Mouse (Mus musculus): Measurements from ENCODE around the gene Arhgef40. TPM values are rescaled to one million over a fixed set of nuclear protein-coding genes. Genes with fewer than 3 reads are reported as not detected.
"Not testable (repeated sequence)": the region's sequence is repeated elsewhere in the genome, so short reads cannot be mapped to it uniquely, and the experiment has no call there.

Gene Arhgef40
- polyA plus RNA-seq, 1 experiment from 2014 or later, result 12.5 TPM

GRCm38 (mm10) chr14:52035926-52036325 is 51.4 kb downstream of the Arhgef40 start:
- WGBS (ENCODE audit: insufficient replicate concordance), result 68% methylated on average over 6 of the region's 6 CpGs
- peak; percentile 19; the same call in 1 of the 2 replicates for ATAC-seq (ENCODE audit: low read depth)

DNA sequence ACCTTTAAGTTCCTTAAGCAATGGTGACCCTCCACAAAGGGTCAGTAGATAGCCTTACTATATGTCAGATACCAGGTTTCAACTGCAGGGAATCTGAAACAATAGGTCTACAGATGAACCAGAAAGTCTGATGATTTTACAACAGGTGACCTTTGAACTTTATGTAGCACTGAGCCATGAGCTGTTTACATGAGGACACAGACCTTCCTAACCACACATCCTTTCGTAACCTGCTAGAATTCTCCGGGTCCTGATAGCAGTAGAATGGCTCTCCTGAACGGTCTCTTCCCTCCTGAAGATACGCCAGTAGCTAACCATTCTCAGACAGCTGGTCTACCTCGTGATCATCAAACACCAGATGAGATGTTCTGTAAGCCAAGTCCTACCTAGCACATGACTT is 54.8 kb downstream of the Arhgef40 start:
- no peak overlapping the region for H3K9ac ChIP-seq (ENCODE audit: low read depth, low read length)
- peak; percentile 65 for ATAC-seq (ENCODE audit: low read depth)
- H3K4me2 ChIP-seq (ENCODE audit: low read depth, low read length), result no peak overlapping the region
- 53% methylated on average over 5 of the region's 5 CpGs for WGBS (ENCODE audit: insufficient replicate concordance)
- H3K27me3 ChIP-seq (ENCODE audit: control insufficient read depth, insufficient read depth, low read depth, low read length), result no peaks in the 10 kb centered on the region
- H3K4me3 ChIP-seq (ENCODE audit: low read depth, low read length), result no peak overlapping the region
- H3K9me3 ChIP-seq (replicated peaks; ENCODE audit: control insufficient read depth, low read length), result no peaks in the 10 kb centered on the region
- no peaks in the 10 kb centered on the region; the same call in 1 of the 2 replicates for H3K4me1 ChIP-seq (ENCODE audit: control insufficient read depth, low read depth, low read length)
- no peaks in the 10 kb centered on the region for H3K36me3 ChIP-seq (ENCODE audit: control insufficient read depth, insufficient read depth)
- H3K27ac ChIP-seq (ENCODE audit: low read length), result no peak overlapping the region

More at GRCm38 (mm10) chr14:52035926-52036325, 51.4 kb downstream of the Arhgef40 start:
- Histone ChIP-seq H3K27ac (ENCODE audit: low read length) (no peak overlapping the region), H3K4me1 (ENCODE audit: control insufficient read depth, low read depth, low read length) (no peaks in the 10 kb centered on the region; the same call in 1 of the 2 replicates), H3K4me3 (ENCODE audit: low read depth, low read length) (no peak overlapping the region), H3K36me3 (ENCODE audit: control insufficient read depth, insufficient read depth) (no peaks in the 10 kb centered on the region), H3K9me3 (replicated peaks; ENCODE audit: control insufficient read depth, low read length) (no peaks in the 10 kb centered on the region), H3K9ac (ENCODE audit: low read depth, low read length) (no peak overlapping the region), H3K27me3 (ENCODE audit: control insufficient read depth, insufficient read depth, low read depth, low read length) (no peaks in the 10 kb centered on the region), H3K4me2 (ENCODE audit: low read depth, low read length) (no peak overlapping the region)

DNA sequence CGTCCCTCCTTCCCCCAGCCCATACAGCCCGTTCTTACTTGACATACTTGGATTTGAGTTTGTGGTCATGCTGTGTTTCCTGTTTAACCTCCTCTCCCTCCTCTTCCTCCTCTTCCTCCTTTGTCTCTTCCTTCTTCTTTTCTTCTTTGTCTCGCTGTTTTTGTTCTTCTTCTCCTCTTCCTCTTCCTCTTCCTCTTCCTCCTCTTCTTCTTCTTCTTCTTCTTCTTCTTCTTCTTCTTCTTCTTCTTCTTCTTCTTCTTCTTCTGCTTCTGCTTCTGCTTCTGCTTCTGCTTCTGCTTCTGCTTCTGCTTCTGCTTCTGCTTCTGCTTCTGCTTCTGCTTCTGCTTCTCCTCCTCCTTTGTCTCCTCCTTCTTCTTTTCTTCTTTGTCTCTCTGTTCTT is 57.8 kb downstream of the Arhgef40 start, which contains the start of gene Olfr221:
Olfr221 (minus strand) TSS at position 101 of the 400 bp plus-strand sequence.
- not testable (repeated sequence) for H3K27me3 ChIP-seq (ENCODE audit: control insufficient read depth, insufficient read depth, low read depth, low read length); H3K27ac ChIP-seq (ENCODE audit: low read length); H3K9me3 ChIP-seq (replicated peaks; ENCODE audit: control insufficient read depth, low read length); H3K4me1 ChIP-seq (ENCODE audit: control insufficient read depth, low read depth, low read length); H3K9ac ChIP-seq (ENCODE audit: low read depth, low read length); ATAC-seq (ENCODE audit: low read depth); H3K36me3 ChIP-seq (ENCODE audit: control insufficient read depth, insufficient read depth); H3K4me3 ChIP-seq (ENCODE audit: low read depth, low read length); H3K4me2 ChIP-seq (ENCODE audit: low read depth, low read length)
- 18% methylated on average over 3 of the region's 3 CpGs for WGBS (ENCODE audit: insufficient replicate concordance)

DNA sequence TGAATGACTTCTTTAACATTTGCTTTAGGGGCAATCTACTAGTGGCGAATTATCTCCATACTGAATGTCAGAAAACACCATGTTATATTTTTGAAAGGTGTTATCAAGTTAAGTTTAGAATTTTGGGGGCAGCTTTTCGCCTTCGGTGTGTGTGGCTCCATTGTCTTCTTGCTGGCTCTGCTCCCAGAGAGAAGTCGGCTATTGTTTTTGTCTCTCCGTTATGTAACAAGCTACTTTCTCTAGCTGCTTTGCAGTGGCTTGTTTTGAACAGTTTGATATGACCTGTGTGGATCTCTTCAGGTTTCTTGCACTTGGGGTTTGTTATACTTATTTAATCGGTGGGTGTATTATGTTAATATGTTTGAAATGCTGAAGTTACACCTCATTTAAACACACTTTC is 58.9 kb downstream of the Arhgef40 start:
- Histone ChIP-seq H3K36me3 (ENCODE audit: control insufficient read depth, insufficient read depth) (no peaks in the 10 kb centered on the region), H3K27ac (ENCODE audit: low read length) (no peak overlapping the region), H3K4me2 (ENCODE audit: low read depth, low read length) (no peak overlapping the region), H3K9me3 (replicated peaks; ENCODE audit: control insufficient read depth, low read length) (no peaks in the 10 kb centered on the region), H3K9ac (ENCODE audit: low read depth, low read length) (no peak overlapping the region), H3K4me1 (ENCODE audit: control insufficient read depth, low read depth, low read length) (no peaks in the 10 kb centered on the region; the same call in 1 of the 2 replicates), H3K27me3 (ENCODE audit: control insufficient read depth, insufficient read depth, low read depth, low read length) (no peaks in the 10 kb centered on the region), H3K4me3 (ENCODE audit: low read depth, low read length) (no peak overlapping the region)
- ATAC-seq (ENCODE audit: low read depth), result no peak
- WGBS (ENCODE audit: insufficient replicate concordance), result 58% methylated on average over 6 of the region's 6 CpGs

DNA sequence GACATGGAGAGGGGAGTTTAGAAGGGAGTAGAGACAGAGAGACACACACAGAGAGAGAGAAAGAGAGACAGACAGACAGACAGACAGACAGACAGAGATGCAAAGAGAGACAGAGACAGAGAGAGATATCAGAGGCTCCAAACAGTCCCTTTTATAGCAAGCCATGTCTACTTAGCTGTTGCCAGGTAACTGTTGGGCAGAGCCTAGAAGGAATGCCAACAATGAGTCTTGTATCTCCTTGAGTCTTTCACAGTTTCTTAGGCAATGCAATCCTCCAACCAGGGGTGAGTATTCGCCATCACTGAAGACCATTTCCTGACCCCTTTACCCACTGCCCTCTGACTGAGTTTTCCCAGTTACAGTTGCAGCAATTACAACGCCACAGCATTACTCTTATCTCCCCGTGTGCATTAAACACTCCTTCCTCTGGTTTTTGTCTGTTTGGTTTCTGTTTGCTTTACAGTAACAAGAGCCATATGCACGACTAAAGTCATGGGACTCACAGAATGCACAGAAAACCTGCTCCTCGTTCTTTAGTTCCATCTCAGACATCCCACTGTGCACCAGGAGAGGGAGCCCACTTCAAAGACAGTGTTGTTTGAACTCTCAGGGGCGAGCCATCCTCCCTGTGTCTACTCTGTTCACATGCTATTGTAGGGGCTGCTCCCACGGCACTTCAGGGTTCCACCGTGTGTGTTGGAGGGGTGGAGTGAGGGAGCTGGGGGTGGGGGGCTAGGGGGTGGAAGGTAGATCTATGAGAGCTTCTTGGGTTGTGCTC is 60.6 kb downstream of the Arhgef40 start:
- Histone ChIP-seq H3K4me3 (ENCODE audit: low read depth, low read length) (no peak overlapping the region), H3K4me2 (ENCODE audit: low read depth, low read length) (no peak overlapping the region; the same call in 1 of the 2 replicates), H3K9ac (ENCODE audit: low read depth, low read length) (no peak overlapping the region), H3K27ac (ENCODE audit: low read length) (no peak overlapping the region), H3K36me3 (ENCODE audit: control insufficient read depth, insufficient read depth) (no peaks in the 10 kb centered on the region), H3K9me3 (replicated peaks; ENCODE audit: control insufficient read depth, low read length) (no peaks in the 10 kb centered on the region), H3K27me3 (ENCODE audit: control insufficient read depth, insufficient read depth, low read depth, low read length) (no peaks in the 10 kb centered on the region), H3K4me1 (ENCODE audit: control insufficient read depth, low read depth, low read length) (no peaks in the 10 kb centered on the region; the same call in 1 of the 2 replicates)
- 4% methylated on average over 8 of the region's 8 CpGs for WGBS (ENCODE audit: insufficient replicate concordance)
- peak; percentile 32; the same call in 1 of the 2 replicates for ATAC-seq (ENCODE audit: low read depth)

GRCm38 (mm10) chr14:52045966-52046565 is 61.5 kb downstream of the Arhgef40 start:
- H3K36me3 ChIP-seq (ENCODE audit: control insufficient read depth, insufficient read depth), result no peaks in the 10 kb centered on the region
- no peak overlapping the region for H3K4me3 ChIP-seq (ENCODE audit: low read depth, low read length)
- H3K9me3 ChIP-seq (replicated peaks; ENCODE audit: control insufficient read depth, low read length), result no peaks in the 10 kb centered on the region
- H3K4me1 ChIP-seq (ENCODE audit: control insufficient read depth, low read depth, low read length), result no peaks in the 10 kb centered on the region; the same call in 1 of the 2 replicates
- no peak for ATAC-seq (ENCODE audit: low read depth)
- H3K27me3 ChIP-seq (ENCODE audit: control insufficient read depth, insufficient read depth, low read depth, low read length), result no peaks in the 10 kb centered on the region
- H3K4me2 ChIP-seq (ENCODE audit: low read depth, low read length), result no peak overlapping the region
- no peak overlapping the region for H3K27ac ChIP-seq (ENCODE audit: low read length)
- WGBS (ENCODE audit: insufficient replicate concordance), result 61% methylated on average over 9 of the region's 9 CpGs
- H3K9ac ChIP-seq (ENCODE audit: low read depth, low read length), result no peak overlapping the region

DNA sequence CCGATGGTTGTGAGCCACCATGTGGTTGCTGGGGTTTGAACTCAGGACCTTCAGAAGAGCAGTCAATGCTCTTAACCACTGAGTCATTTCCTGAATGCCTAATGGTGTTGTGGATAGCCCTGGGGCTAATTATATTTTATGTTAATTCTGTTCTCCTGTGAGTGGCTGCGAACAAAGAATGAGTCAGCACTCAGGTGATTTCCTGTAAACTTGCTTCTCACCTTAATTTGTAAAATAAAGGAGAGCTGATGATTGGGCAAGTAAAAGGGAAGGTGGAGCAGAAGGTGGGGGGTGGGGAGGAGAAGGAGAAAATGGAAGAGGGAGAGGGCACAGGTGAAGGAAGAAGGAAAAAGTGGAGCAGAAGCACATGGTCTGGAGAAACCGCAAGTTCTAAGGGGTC is 68.2 kb downstream of the Arhgef40 start:
- not testable (repeated sequence) for ATAC-seq (ENCODE audit: low read depth)
- 65% methylated on average over 3 of the region's 3 CpGs for WGBS (ENCODE audit: insufficient replicate concordance)

More for the DNA sequence above, 68.2 kb downstream of the Arhgef40 start:
- H3K4me1 ChIP-seq (ENCODE audit: control insufficient read depth, low read depth, low read length); H3K36me3 ChIP-seq (ENCODE audit: control insufficient read depth, insufficient read depth); H3K4me2 ChIP-seq (ENCODE audit: low read depth, low read length); H3K4me3 ChIP-seq (ENCODE audit: low read depth, low read length); H3K27me3 ChIP-seq (ENCODE audit: control insufficient read depth, insufficient read depth, low read depth, low read length); H3K9me3 ChIP-seq (replicated peaks; ENCODE audit: control insufficient read depth, low read length); H3K9ac ChIP-seq (ENCODE audit: low read depth, low read length); H3K27ac ChIP-seq (ENCODE audit: low read length): not testable (repeated sequence)
